Mouse (Mus musculus) heart, embryonic 10.5 days (tissue): Measurements from ENCODE around the gene Fam49a. TPM values are rescaled to one million over a fixed set of nuclear protein-coding genes. Genes with fewer than 3 reads are reported as not detected.
"Not testable (repeated sequence)": the region's sequence is repeated elsewhere in the genome, so short reads cannot be mapped to it uniquely, and the experiment has no call there.

Experiments
- DNase-seq: peaks from one replicate; pipeline ENCODE4 v3.0.0-alpha.2; 2017; ENCODE audit warnings: low spot score
- H3K27ac ChIP-seq: fragments of 300-500 bp; sonication (generic); 2 replicates; pipeline ENCODE4 v1.5.1; 2016; ENCODE audit warnings: mild to moderate bottlenecking
- H3K27me3 ChIP-seq: fragments of 300-500 bp; sonication (generic); 2 replicates; pipeline ENCODE4 v1.6.1; 2016; ENCODE audit warnings: mild to moderate bottlenecking; ENCODE audit not compliant: poor library complexity, insufficient read depth, severe bottlenecking
- H3K36me3 ChIP-seq: fragments of 300-500 bp; sonication (generic); 2 replicates; pipeline ENCODE4 v1.6.1; 2016; ENCODE audit warnings: mild to moderate bottlenecking, moderate library complexity
- H3K4me1 ChIP-seq: fragments of 300-500 bp; sonication (generic); 2 replicates; pipeline ENCODE4 v1.6.1; 2016; ENCODE audit warnings: mild to moderate bottlenecking
- H3K4me3 ChIP-seq: fragments of 300-500 bp; sonication (generic); 2 replicates; pipeline ENCODE4 v1.5.1; 2016; ENCODE audit warnings: mild to moderate bottlenecking, moderate library complexity
- H3K9me3 ChIP-seq: fragments of 300-500 bp; sonication (generic); 2 replicates; pipeline ENCODE4 v1.6.1; 2016; ENCODE audit warnings: mild to moderate bottlenecking, moderate library complexity
- WGBS: fragments of 180-500 bp; shearing (Covaris S2); methylation state at CpG from one replicate; pipeline ENCODE4 v1.1.7; 2016; 5-methylcytosine and 5-hydroxymethylcytosine counted together
- polyA plus RNA-seq: library from polyadenylated mRNA; unstranded; fragments of >200 nt; fragmentation: Nextera tagmentation; extraction: Ambion mirVana; gene quantifications from 2 replicates; pipeline ENCODE4 v1.2.1, GENCODE M21; 2016

Fam49a gene
- polyA plus RNA-seq, 1 experiment from 2014 or later: 37.1 TPM

GRCm38 (mm10) chr12:12321111-12321510 is 59.2 kb downstream of the Fam49a start:
- no peaks in the 10 kb centered on the region; the same call in 1 of the 2 replicates for H3K36me3 ChIP-seq
- no peaks in the 10 kb centered on the region for H3K9me3 ChIP-seq
- H3K27me3 ChIP-seq: no peaks in the 10 kb centered on the region
- no peak for DNase-seq
- peaks cover 14% of the 10 kb centered on the region for H3K4me1 ChIP-seq
- no peak overlapping the region for H3K27ac ChIP-seq
- no peak overlapping the region for H3K4me3 ChIP-seq
- 82% methylated on average over 3 of the region's 3 CpGs for WGBS

GRCm38 (mm10) chr12:12323084-12323483 is 61.1 kb downstream of the Fam49a start:
- DNase-seq: peak; percentile 65
- H3K36me3 ChIP-seq: no peaks in the 10 kb centered on the region
- H3K27ac ChIP-seq: no peak overlapping the region
- no peak overlapping the region for H3K4me3 ChIP-seq
- no peaks in the 10 kb centered on the region; the same call in 1 of the 2 replicates for H3K4me1 ChIP-seq
- WGBS: 80% methylated on average over 5 of the region's 5 CpGs
- H3K9me3 ChIP-seq: no peaks in the 10 kb centered on the region
- no peaks in the 10 kb centered on the region for H3K27me3 ChIP-seq

GRCm38 (mm10) chr12:12323616-12324223 is 61.8 kb downstream of the Fam49a start:
- Histone ChIP-seq H3K4me1 (no peaks in the 10 kb centered on the region; the same call in 1 of the 2 replicates), H3K4me3 (peak overlapping the region; percentile 43), H3K36me3 (no peaks in the 10 kb centered on the region), H3K27me3 (no peaks in the 10 kb centered on the region), H3K27ac (peak overlapping the region; percentile 74), H3K9me3 (no peaks in the 10 kb centered on the region)
- peak; percentile 89 for DNase-seq
- WGBS: 27% methylated on average over 18 of the region's 18 CpGs

GRCm38 (mm10) chr12:12324266-12324665 is 62.3 kb downstream of the Fam49a start:
- H3K27ac ChIP-seq, H3K27me3 ChIP-seq, H3K36me3 ChIP-seq, H3K9me3 ChIP-seq, H3K4me1 ChIP-seq, H3K4me3 ChIP-seq: not testable (repeated sequence)
- peak; percentile 57 for DNase-seq
- WGBS: 90% methylated on average over 22 of the region's 22 CpGs

- 87% methylated on average over 11 of the region's 11 CpGs for WGBS
- H3K9me3 ChIP-seq: no peaks in the 10 kb centered on the region
- peak; percentile 55 for DNase-seq
- no peaks in the 10 kb centered on the region for H3K4me1 ChIP-seq
- H3K27ac ChIP-seq: no peak overlapping the region
- peaks cover 3% of the 10 kb centered on the region; the same call in 1 of the 2 replicates for H3K36me3 ChIP-seq
- no peak overlapping the region for H3K4me3 ChIP-seq
- H3K27me3 ChIP-seq: no peaks in the 10 kb centered on the region
Observed at GRCm38 (mm10) chr12:12333526-12334310, 71.8 kb downstream of the Fam49a start.

- no peak overlapping the region for H3K4me3 ChIP-seq
- peak; percentile 45 for DNase-seq
- 83% methylated on average over 5 of the region's 5 CpGs for WGBS
- no peaks in the 10 kb centered on the region for H3K4me1 ChIP-seq
- H3K9me3 ChIP-seq: no peaks in the 10 kb centered on the region
- no peak overlapping the region for H3K27ac ChIP-seq
- H3K36me3 ChIP-seq: peaks cover 3% of the 10 kb centered on the region; the same call in 1 of the 2 replicates
- H3K27me3 ChIP-seq: no peaks in the 10 kb centered on the region
Observed at GRCm38 (mm10) chr12:12334486-12334885, 72.5 kb downstream of the Fam49a start.

GRCm38 (mm10) chr12:12335566-12335965 is 73.6 kb downstream of the Fam49a start:
- Histone ChIP-seq H3K4me1 (no peaks in the 10 kb centered on the region), H3K27ac (no peak overlapping the region), H3K4me3 (no peak overlapping the region), H3K9me3 (no peaks in the 10 kb centered on the region), H3K36me3 (peaks cover 3% of the 10 kb centered on the region; the same call in 1 of the 2 replicates), H3K27me3 (no peaks in the 10 kb centered on the region)
- 88% methylated on average over 7 of the region's 7 CpGs for WGBS
- DNase-seq: peak; percentile 11

- WGBS: 82% methylated on average over 6 of the region's 6 CpGs
- H3K4me3 ChIP-seq: no peak overlapping the region
- no peaks in the 10 kb centered on the region for H3K9me3 ChIP-seq
- DNase-seq: peak; percentile 58
- H3K4me1 ChIP-seq: no peaks in the 10 kb centered on the region
- no peak overlapping the region for H3K27ac ChIP-seq
- no peaks in the 10 kb centered on the region for H3K27me3 ChIP-seq
- peaks cover 3% of the 10 kb centered on the region; the same call in 1 of the 2 replicates for H3K36me3 ChIP-seq
Observed at GRCm38 (mm10) chr12:12337378-12337777, 75.4 kb downstream of the Fam49a start.

- H3K9me3 ChIP-seq: no peaks in the 10 kb centered on the region
Observed at GRCm38 (mm10) chr12:12343320-12343719, 81.4 kb downstream of the Fam49a start.

GRCm38 (mm10) chr12:12348625-12349024 is 86.7 kb downstream of the Fam49a start:
- no peaks in the 10 kb centered on the region for H3K27me3 ChIP-seq
- WGBS: 85% methylated on average over 2 of the region's 2 CpGs
- no peaks in the 10 kb centered on the region for H3K9me3 ChIP-seq
- no peak overlapping the region for H3K27ac ChIP-seq
- DNase-seq: peak; percentile 27
- H3K36me3 ChIP-seq: no peaks in the 10 kb centered on the region
- peaks cover 22% of the 10 kb centered on the region for H3K4me1 ChIP-seq
- no peak overlapping the region for H3K4me3 ChIP-seq

More at GRCm38 (mm10) chr12:12343320-12343719, 81.4 kb downstream of the Fam49a start:
- Histone ChIP-seq H3K4me1 (no peaks in the 10 kb centered on the region), H3K27me3 (no peaks in the 10 kb centered on the region), H3K36me3 (no peaks in the 10 kb centered on the region), H3K27ac (no peak overlapping the region), H3K4me3 (no peak overlapping the region)
- WGBS: 85% methylated on average over 2 of the region's 2 CpGs
- DNase-seq: no peak

GRCm38 (mm10) chr12:12349645-12350288 is 87.8 kb downstream of the Fam49a start:
- peak; percentile 30 for DNase-seq
- Histone ChIP-seq H3K36me3 (0 out of 2 replicates have a peak, but pooled peaks cover 2% of the 10 kb centered on the region), H3K9me3 (no peaks in the 10 kb centered on the region), H3K4me3 (no peak overlapping the region), H3K27me3 (no peaks in the 10 kb centered on the region), H3K4me1 (peaks cover 30% of the 10 kb centered on the region), H3K27ac (no peak overlapping the region)
- WGBS: 71% methylated on average over 6 of the region's 6 CpGs

GRCm38 (mm10) chr12:12351816-12352552 is 90.0 kb downstream of the Fam49a start:
- 0 out of 2 replicates have a peak, but pooled peaks cover 2% of the 10 kb centered on the region for H3K36me3 ChIP-seq
- H3K4me1 ChIP-seq: peaks cover 47% of the 10 kb centered on the region
- DNase-seq: no peak
- H3K4me3 ChIP-seq: no peak overlapping the region
- H3K9me3 ChIP-seq: no peaks in the 10 kb centered on the region
- 50% methylated on average over 11 of the region's 11 CpGs for WGBS
- H3K27ac ChIP-seq: peak overlapping the region; percentile 17; the same call in 1 of the 2 replicates
- H3K27me3 ChIP-seq: no peaks in the 10 kb centered on the region
